Mouse (Mus musculus) neural tube, embryonic 15.5 days (tissue): ENCODE results near the gene Scamp2. TPM values are rescaled to one million over a fixed set of nuclear protein-coding genes. Genes with fewer than 3 reads are reported as not detected.

Experiments
- ATAC-seq: fragments of 200-750 bp; cut with Nextera tagmentation; 2 replicates; pipeline ENCODE4 v1.8.0; 2017; ENCODE audit warnings: mild to moderate bottlenecking, moderate TSS enrichment, moderate library complexity; ENCODE audit not compliant: low FRiP score
- H3K27ac ChIP-seq: fragments of 300-500 bp; sonication (generic); replicated peaks from 2 replicates; pipeline ENCODE4 v1.5.1; 2015; ENCODE audit warnings: mild to moderate bottlenecking, inconsistent platforms
- H3K27me3 ChIP-seq: fragments of 300-500 bp; sonication (generic); replicated peaks from 2 replicates; pipeline ENCODE4 v1.6.1; 2015; ENCODE audit warnings: inconsistent platforms
- H3K36me3 ChIP-seq: fragments of 300-500 bp; sonication (generic); 2 replicates; pipeline ENCODE4 v1.6.1; 2015; ENCODE audit warnings: inconsistent platforms
- H3K4me1 ChIP-seq: fragments of 300-500 bp; sonication (generic); 2 replicates; pipeline ENCODE4 v1.6.1; 2015; ENCODE audit warnings: inconsistent platforms
- H3K4me2 ChIP-seq: fragments of 300-500 bp; sonication (generic); 2 replicates; pipeline ENCODE4 v1.6.1; 2015; ENCODE audit warnings: inconsistent platforms, mild to moderate bottlenecking, moderate library complexity
- H3K4me3 ChIP-seq: fragments of 300-500 bp; sonication (generic); replicated peaks from 2 replicates; pipeline ENCODE4 v1.5.1; 2015; ENCODE audit warnings: mild to moderate bottlenecking, inconsistent platforms
- H3K9ac ChIP-seq: fragments of 300-500 bp; sonication (generic); replicated peaks from 2 replicates; pipeline ENCODE4 v1.6.1; 2015; ENCODE audit warnings: mild to moderate bottlenecking, inconsistent platforms
- H3K9me3 ChIP-seq: fragments of 300-500 bp; sonication (generic); replicated peaks from 2 replicates; pipeline ENCODE4 v1.6.1; 2016; ENCODE audit warnings: inconsistent platforms
- WGBS: fragments of 180-500 bp; shearing (Covaris S2); methylation state at CpG from one replicate; pipeline ENCODE4 v1.1.7; 2015; ENCODE audit warnings: mixed read lengths; 5-methylcytosine and 5-hydroxymethylcytosine counted together
- polyA plus RNA-seq: library from polyadenylated mRNA; unstranded; fragments of >200 nt; fragmentation: Nextera tagmentation; extraction: Ambion mirVana; gene quantifications from 2 replicates; pipeline ENCODE4 v1.2.1, GENCODE M21; 2015

The Scamp2 gene
- polyA plus RNA-seq, 1 experiment from 2014 or later = 43.5 TPM

DNA sequence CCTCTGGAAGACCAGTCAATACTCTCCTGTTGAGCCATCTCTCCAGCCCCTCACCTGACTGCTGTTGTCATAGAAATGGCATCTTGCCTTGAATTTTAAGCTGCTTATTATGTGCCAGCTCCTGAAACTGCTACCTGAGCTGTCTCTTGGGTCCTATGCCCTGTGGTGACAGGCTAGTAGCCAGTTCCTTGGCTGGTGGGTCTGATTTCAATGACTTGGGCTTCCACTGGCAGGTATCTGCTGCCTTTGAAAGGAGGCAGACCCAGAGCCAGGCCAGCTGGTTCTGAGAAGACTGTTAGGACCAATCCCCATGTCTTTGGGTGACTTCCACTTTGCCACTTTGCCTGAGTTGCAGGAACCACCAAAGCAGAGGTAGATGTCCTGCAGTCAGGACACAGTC is 13.7 kb downstream of the Scamp2 start:
- Histone ChIP-seq H3K4me1 (no peaks in the 10 kb centered on the region), H3K4me2 (no peak overlapping the region), H3K36me3 (peaks cover 38% of the 10 kb centered on the region), H3K4me3 (no peak overlapping the region), H3K9ac (no peak overlapping the region), H3K27ac (no peak overlapping the region), H3K27me3 (no peaks in the 10 kb centered on the region), H3K9me3 (no peaks in the 10 kb centered on the region)
- no peak for ATAC-seq

- Histone ChIP-seq H3K4me1 (no peaks in the 10 kb centered on the region), H3K9me3 (no peaks in the 10 kb centered on the region), H3K4me3 (no peak overlapping the region), H3K9ac (no peak overlapping the region), H3K27me3 (no peaks in the 10 kb centered on the region), H3K27ac (no peak overlapping the region), H3K4me2 (no peak overlapping the region), H3K36me3 (peaks cover 42% of the 10 kb centered on the region)
- WGBS = 87% methylated on average over 3 of the region's 3 CpGs
- no peak for ATAC-seq
Observed at GRCm38 (mm10) chr9:57575577-57575976, 14.8 kb downstream of the Scamp2 start.

GRCm38 (mm10) chr9:57577144-57577849 is 16.6 kb downstream of the Scamp2 start:
- peaks cover 56% of the 10 kb centered on the region for H3K36me3 ChIP-seq
- H3K4me3 ChIP-seq = no peak overlapping the region
- no peaks in the 10 kb centered on the region for H3K9me3 ChIP-seq
- H3K27me3 ChIP-seq = no peaks in the 10 kb centered on the region
- no peak for ATAC-seq
- H3K9ac ChIP-seq = no peak overlapping the region
- H3K27ac ChIP-seq = no peak overlapping the region
- no peak overlapping the region for H3K4me2 ChIP-seq
- no peaks in the 10 kb centered on the region for H3K4me1 ChIP-seq
- WGBS = 83% methylated on average over 6 of the region's 6 CpGs

DNA sequence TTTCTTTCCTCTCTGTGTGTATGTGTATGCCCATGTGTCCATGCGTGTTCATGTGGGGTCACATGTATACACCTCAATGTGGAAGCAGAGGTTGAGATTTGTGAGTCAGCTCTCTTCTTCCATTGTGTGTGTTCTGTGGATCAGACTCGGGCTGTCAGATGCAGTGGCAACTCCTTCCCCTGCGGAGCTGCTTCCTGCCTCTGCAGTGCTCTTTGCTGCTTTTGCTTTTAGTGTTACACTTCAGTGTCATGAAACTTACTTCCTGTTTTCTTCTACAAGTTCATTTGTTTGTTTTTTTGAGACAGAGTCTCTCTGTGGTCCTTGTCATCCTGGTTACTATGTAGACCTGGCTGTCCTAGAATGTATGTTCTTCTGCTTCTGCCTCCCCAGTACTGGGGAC is 24.2 kb downstream of the Scamp2 start:
- 87% methylated on average over 3 of the region's 3 CpGs for WGBS
- peaks cover 62% of the 10 kb centered on the region for H3K36me3 ChIP-seq
- no peak overlapping the region for H3K4me3 ChIP-seq
- H3K9ac ChIP-seq = no peak overlapping the region
- no peak for ATAC-seq
- H3K4me2 ChIP-seq = no peak overlapping the region
- H3K4me1 ChIP-seq = peaks cover 12% of the 10 kb centered on the region
- H3K27ac ChIP-seq = no peak overlapping the region
- no peaks in the 10 kb centered on the region for H3K27me3 ChIP-seq
- H3K9me3 ChIP-seq = no peaks in the 10 kb centered on the region

DNA sequence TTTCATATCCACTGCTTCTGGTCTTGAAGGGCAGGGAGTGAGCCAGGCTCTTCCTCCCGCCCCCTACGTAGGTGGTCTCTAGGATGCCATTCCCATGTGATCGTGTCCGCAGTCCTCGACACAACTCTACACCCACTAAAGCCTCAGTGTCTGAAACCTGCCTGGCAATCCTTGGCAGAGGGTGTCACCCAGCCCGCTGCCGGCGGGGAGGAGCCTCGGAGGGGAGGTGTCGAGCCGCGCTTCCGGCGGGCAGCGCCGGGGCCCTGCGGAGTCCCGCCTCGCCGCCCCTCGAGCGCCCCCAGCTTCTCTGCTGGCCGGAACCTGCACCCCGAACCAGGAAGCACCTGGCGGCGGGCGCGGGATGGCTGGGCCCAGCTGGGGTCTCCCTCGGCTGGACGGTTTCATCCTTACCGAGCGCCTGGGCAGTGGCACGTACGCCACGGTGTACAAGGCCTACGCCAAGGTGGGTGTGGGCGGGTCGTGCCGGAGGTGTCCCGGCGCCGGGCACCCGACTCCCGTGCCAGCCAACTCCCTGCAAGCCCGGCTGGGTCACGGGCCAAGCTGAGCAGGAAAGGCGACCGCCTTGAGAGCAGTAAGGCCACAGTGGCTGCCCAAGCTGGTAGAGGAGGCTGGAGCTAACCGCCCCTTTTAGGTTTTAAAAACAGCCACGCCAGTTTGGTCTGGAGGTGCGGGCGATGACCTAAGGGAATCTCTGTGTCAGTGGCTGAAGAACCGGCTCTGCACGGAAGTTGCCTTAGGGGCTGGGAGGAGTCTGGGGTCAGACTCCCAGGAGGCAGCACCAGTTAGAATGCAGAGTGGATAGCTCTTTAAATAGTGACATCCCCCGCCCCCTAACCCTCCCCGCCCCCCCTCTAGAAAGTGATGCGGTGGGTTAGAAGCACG is 28.7 kb downstream of the Scamp2 start, which contains the start of gene Ulk3:
Gene Ulk3 (plus strand): TSS at position 229 of the 903 bp plus-strand sequence.
- H3K9ac ChIP-seq = peak within 1 kb of the TSS; percentile 83
- under 1% methylated on average over 56 of the region's 58 CpGs for WGBS
- ATAC-seq = peak; percentile 88
- H3K4me2 ChIP-seq = peak within 1 kb of the TSS; percentile 92
- H3K4me3 ChIP-seq = peak within 1 kb of the TSS; percentile 78
- H3K27me3 ChIP-seq = no peaks in the 10 kb centered on the region
- H3K4me1 ChIP-seq = peaks cover 22% of the 10 kb centered on the region
- peaks cover 44% of the 10 kb centered on the region for H3K36me3 ChIP-seq
- H3K27ac ChIP-seq = peak within 1 kb of the TSS; percentile 84
- no peaks in the 10 kb centered on the region for H3K9me3 ChIP-seq

DNA sequence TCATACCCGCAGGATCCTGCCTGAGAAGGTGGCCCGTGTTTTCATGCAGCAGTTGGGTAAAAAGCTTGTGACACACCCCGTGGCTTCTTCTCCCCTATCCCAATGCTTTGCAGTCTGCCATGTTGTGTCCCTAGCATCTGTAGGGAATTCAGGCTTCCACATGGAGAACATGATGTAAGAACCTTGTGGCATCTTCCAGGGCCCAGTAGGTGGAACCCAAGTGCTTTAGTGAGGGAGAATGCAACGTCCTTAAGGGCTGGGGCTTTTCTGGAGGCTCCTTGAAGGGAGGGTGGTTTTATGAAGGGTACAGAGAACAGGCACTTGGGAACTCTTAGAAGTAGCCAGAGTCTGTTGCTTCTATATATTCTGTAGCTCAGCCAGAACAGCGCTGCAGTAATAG is 30.0 kb downstream of the Scamp2 start:
- Histone ChIP-seq H3K27me3 (no peaks in the 10 kb centered on the region), H3K9me3 (no peaks in the 10 kb centered on the region), H3K4me3 (peak overlapping the region; percentile 78; the same call in 1 of the 2 replicates), H3K27ac (no peak overlapping the region), H3K4me1 (peaks cover 22% of the 10 kb centered on the region), H3K9ac (no peak overlapping the region), H3K36me3 (peaks cover 50% of the 10 kb centered on the region), H3K4me2 (peak overlapping the region; percentile 92)
- WGBS = 42% methylated on average over 5 of the region's 5 CpGs
- no peak for ATAC-seq

DNA sequence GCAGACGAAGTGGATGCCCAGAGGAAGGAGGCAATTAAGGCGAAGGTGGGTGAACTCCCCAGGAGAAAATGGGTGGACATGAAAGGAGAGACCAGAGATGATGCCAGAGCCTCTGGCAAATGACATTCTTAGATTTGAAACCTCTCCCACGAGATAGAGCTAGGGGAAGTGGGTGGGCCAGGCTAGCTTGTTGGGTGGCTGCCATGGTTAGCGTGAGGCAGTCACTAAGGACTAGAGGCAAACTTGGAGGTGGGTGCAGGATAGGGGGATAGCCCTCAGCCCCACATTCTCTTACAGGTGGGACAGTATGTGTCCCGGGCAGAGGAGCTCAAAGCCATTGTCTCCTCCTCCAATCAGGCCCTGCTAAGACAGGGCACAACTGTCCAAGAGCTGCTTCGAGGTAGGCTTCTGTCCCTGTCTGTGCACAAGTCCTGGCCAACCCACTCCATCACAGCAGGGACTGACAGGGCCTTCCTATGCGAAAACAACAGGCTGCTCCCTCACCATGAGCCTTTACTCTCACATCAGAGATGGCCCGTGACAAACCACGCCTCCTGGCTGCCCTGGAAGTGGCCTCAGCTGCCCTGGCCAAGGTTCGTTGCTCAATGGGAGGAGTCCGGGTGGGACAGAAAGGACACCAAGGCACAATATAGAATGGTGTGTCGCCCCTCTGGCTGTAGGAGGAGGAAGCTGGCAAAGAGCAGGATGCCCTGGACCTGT is 32.9 kb downstream of the Scamp2 start:
- H3K9me3 ChIP-seq = no peaks in the 10 kb centered on the region
- H3K36me3 ChIP-seq = peaks cover 42% of the 10 kb centered on the region
- no peaks in the 10 kb centered on the region for H3K27me3 ChIP-seq
- 56% methylated on average over 12 of the region's 12 CpGs for WGBS
- H3K27ac ChIP-seq = no peak overlapping the region
- peaks cover 27% of the 10 kb centered on the region for H3K4me1 ChIP-seq
- no peak overlapping the region for H3K4me2 ChIP-seq
- no peak overlapping the region for H3K9ac ChIP-seq
- no peak overlapping the region for H3K4me3 ChIP-seq
- ATAC-seq = no peak

- Histone ChIP-seq H3K4me3 (no peak overlapping the region), H3K9ac (no peak overlapping the region), H3K27me3 (no peaks in the 10 kb centered on the region), H3K9me3 (no peaks in the 10 kb centered on the region), H3K4me1 (peaks cover 22% of the 10 kb centered on the region), H3K4me2 (no peak overlapping the region), H3K36me3 (peaks cover 42% of the 10 kb centered on the region), H3K27ac (no peak overlapping the region)
- no peak for ATAC-seq
- 81% methylated on average over 9 of the region's 9 CpGs for WGBS
Observed at GRCm38 (mm10) chr9:57594174-57594509, 33.4 kb downstream of the Scamp2 start.

DNA sequence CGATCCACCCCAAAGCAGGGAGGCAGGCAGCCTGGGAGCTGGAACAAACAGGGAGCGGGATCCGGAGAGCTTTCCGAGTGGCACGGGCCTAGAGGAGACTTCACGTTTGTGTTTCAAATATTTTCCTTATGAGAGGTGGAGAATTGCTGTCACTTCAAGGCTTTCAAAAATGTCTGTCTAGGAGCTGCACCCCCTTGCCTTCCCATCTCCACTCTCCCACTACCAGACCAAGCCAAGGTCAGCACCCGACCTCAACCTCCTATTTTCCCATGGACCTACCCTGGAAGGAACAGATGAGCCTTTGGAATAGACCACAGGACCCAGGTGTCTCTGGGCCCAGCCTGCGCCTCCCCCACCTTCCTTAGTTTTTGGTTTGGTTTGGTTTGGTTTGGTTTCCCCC is 36.5 kb downstream of the Scamp2 start:
- Histone ChIP-seq H3K27ac (no peak overlapping the region), H3K27me3 (no peaks in the 10 kb centered on the region), H3K9me3 (no peaks in the 10 kb centered on the region), H3K9ac (no peak overlapping the region), H3K36me3 (peaks cover 36% of the 10 kb centered on the region), H3K4me3 (no peak overlapping the region), H3K4me1 (peaks cover 19% of the 10 kb centered on the region; the same call in 1 of the 2 replicates), H3K4me2 (no peak overlapping the region)
- ATAC-seq = no peak
- WGBS = 87% methylated on average over 8 of the region's 8 CpGs

DNA sequence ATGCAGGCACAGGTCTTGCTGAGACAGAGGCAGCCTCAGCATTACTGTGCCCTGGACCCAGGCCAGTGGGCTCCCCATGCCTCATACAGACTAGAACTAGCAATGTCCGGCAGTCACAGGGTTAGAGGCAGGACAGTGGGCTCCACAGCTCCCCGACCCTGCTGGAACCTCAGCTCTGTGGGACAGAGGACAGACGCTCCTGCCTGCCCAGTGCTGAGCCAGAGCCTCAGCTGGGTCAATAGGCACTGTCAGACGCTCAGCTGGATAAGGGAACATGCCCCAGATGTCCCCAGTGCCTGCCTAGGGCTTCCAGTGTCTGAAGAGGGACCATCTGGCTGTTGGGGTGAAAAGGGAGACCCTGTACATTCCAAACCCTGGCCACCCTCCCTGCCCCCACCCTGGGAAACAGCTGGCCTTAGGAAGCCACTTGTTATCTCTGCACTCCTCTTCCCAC is 37.2 kb downstream of the Scamp2 start:
- Histone ChIP-seq H3K9me3 (no peaks in the 10 kb centered on the region), H3K27ac (no peak overlapping the region), H3K4me1 (peaks cover 20% of the 10 kb centered on the region; the same call in 1 of the 2 replicates), H3K36me3 (peaks cover 30% of the 10 kb centered on the region), H3K9ac (no peak overlapping the region), H3K4me3 (no peak overlapping the region), H3K4me2 (no peak overlapping the region), H3K27me3 (no peaks in the 10 kb centered on the region)
- 30% methylated on average over 4 of the region's 4 CpGs for WGBS
- ATAC-seq = no peak

DNA sequence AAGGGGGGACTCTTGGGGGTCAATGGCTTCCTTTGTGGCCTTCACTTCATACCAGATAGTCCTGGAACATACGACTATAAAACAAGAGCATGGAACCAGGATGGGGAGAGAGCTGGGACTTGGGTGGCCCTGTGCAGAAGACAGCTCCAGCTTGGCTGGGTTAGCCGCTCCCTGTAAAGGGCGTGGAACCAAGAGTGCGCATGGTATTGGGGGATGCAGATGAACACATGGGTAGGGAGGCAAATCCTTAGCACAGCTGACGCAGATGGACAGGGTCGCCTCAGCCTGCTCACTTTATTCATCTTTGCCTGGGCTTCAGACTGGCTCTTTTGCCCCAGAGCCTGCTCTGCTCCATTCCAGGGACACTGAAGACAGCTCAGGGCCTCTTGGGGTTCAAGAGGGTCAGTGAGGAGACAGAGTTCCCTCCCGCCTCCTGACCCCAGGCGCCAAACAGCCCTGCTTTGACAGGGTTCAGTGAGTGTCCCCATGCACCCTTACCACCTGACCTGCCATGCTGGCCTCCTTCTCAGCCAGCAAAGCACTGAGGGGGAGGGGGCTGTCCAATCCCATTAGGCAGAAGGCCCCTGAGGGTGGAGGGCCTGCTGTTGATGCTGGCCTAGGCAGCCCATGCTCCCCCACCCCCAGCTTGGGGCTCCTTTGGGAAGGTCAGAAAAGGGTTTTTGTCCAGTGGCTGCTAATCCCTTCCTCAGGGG is 38.3 kb downstream of the Scamp2 start:
- H3K4me2 ChIP-seq = no peak overlapping the region
- peaks cover 20% of the 10 kb centered on the region; the same call in 1 of the 2 replicates for H3K4me1 ChIP-seq
- H3K9me3 ChIP-seq = no peaks in the 10 kb centered on the region
- H3K27ac ChIP-seq = no peak overlapping the region
- H3K4me3 ChIP-seq = no peak overlapping the region
- H3K36me3 ChIP-seq = peaks cover 20% of the 10 kb centered on the region
- ATAC-seq = no peak
- 68% methylated on average over 8 of the region's 8 CpGs for WGBS
- H3K27me3 ChIP-seq = no peaks in the 10 kb centered on the region
- no peak overlapping the region for H3K9ac ChIP-seq
